Mouse (Mus musculus) limb, embryonic 13.5 days (tissue): ENCODE data around the gene Tubgcp4. TPM values are rescaled to one million over a fixed set of nuclear protein-coding genes. Genes with fewer than 3 reads are reported as not detected.

Experiments used
- ATAC-seq: fragments of 200-750 bp; cut with Nextera tagmentation; 2 replicates; pipeline ENCODE4 v1.8.0; 2017; ENCODE audit warnings: low read depth, moderate number of reproducible peaks, moderate TSS enrichment; ENCODE audit not compliant: low FRiP score
- H3K27ac ChIP-seq: fragments of 300-500 bp; sonication (generic); 2 replicates; pipeline ENCODE4 v1.5.1; 2015; ENCODE audit warnings: inconsistent platforms, mild to moderate bottlenecking, moderate library complexity
- H3K27me3 ChIP-seq: fragments of 300-500 bp; sonication (generic); 2 replicates; pipeline ENCODE4 v1.6.1; 2015; ENCODE audit warnings: mild to moderate bottlenecking, inconsistent platforms
- H3K36me3 ChIP-seq: fragments of 300-500 bp; sonication (generic); 2 replicates; pipeline ENCODE4 v1.6.1; 2015; ENCODE audit warnings: inconsistent platforms, mild to moderate bottlenecking, moderate library complexity
- H3K4me1 ChIP-seq: fragments of 300-500 bp; sonication (generic); 2 replicates; pipeline ENCODE4 v1.6.1; 2015; ENCODE audit warnings: inconsistent platforms
- H3K4me2 ChIP-seq: fragments of 300-500 bp; sonication (generic); replicated peaks from 2 replicates; pipeline ENCODE4 v1.6.1; 2015; ENCODE audit warnings: inconsistent platforms, mild to moderate bottlenecking, moderate library complexity
- H3K4me3 ChIP-seq: fragments of 300-500 bp; sonication (generic); 2 replicates; pipeline ENCODE4 v1.5.1; 2015; ENCODE audit warnings: moderate library complexity, mild to moderate bottlenecking, inconsistent platforms
- H3K9ac ChIP-seq: fragments of 300-500 bp; sonication (generic); 2 replicates; pipeline ENCODE4 v1.6.1; 2015; ENCODE audit warnings: mild to moderate bottlenecking, inconsistent platforms
- H3K9me3 ChIP-seq: fragments of 300-500 bp; sonication (generic); 2 replicates; pipeline ENCODE4 v1.6.1; 2016; ENCODE audit warnings: inconsistent platforms
- WGBS: fragments of 180-500 bp; shearing (Covaris S2); methylation state at CpG from one replicate; pipeline ENCODE4 v1.1.7; 2015; 5-methylcytosine and 5-hydroxymethylcytosine counted together
- polyA plus RNA-seq: library from polyadenylated mRNA; unstranded; fragments of >200 nt; fragmentation: Nextera tagmentation; extraction: Ambion mirVana; gene quantifications from 2 replicates; pipeline ENCODE4 v1.2.1, GENCODE M21; 2015

Tubgcp4 gene
- polyA plus RNA-seq, 1 experiment from 2014 or later: 70.0 TPM

- Histone ChIP-seq H3K9me3 (0 out of 2 replicates have a peak, but pooled peaks cover 2% of the 10 kb centered on the region), H3K27ac (no peak overlapping the region), H3K27me3 (no peaks in the 10 kb centered on the region), H3K4me1 (no peaks in the 10 kb centered on the region), H3K36me3 (peaks cover 53% of the 10 kb centered on the region), H3K9ac (no peak overlapping the region), H3K4me2 (no peak overlapping the region), H3K4me3 (no peak overlapping the region)
- WGBS: 87% methylated on average over 3 of the region's 3 CpGs
- ATAC-seq: no peak
Measured at GRCm38 (mm10) chr2:121153100-121153499, 17.4 kb upstream of the Tubgcp4 start.

DNA sequence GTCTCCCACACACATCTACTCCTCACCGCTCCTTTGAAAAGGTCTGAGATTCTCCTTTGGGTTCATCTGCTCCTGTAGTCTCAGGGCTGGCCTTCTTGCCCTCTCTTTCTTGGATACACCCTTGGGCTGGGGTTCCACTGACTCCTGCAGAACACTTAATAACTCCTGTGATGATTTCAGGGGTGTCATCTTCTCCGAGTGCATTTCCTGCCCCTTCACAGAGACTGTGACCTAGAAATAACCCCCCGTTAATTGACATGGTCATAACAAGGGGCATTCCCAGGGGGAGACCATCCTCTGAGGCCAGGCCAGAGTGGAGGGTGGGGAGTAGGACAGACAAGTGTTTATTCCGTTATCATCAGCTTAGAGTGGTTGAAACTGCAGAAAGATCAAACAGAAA, 1.3 kb upstream of the Tubgcp4 start:
- peak overlapping the region; percentile 92 for H3K4me2 ChIP-seq
- WGBS: 49% methylated on average over 4 of the region's 4 CpGs
- H3K9me3 ChIP-seq: no peaks in the 10 kb centered on the region
- H3K27ac ChIP-seq: no peak overlapping the region
- H3K36me3 ChIP-seq: peaks cover 37% of the 10 kb centered on the region
- no peak for ATAC-seq
- H3K4me3 ChIP-seq: peak overlapping the region; percentile 87
- no peaks in the 10 kb centered on the region for H3K27me3 ChIP-seq
- H3K4me1 ChIP-seq: peaks cover 34% of the 10 kb centered on the region
- H3K9ac ChIP-seq: peak overlapping the region; percentile 88

DNA sequence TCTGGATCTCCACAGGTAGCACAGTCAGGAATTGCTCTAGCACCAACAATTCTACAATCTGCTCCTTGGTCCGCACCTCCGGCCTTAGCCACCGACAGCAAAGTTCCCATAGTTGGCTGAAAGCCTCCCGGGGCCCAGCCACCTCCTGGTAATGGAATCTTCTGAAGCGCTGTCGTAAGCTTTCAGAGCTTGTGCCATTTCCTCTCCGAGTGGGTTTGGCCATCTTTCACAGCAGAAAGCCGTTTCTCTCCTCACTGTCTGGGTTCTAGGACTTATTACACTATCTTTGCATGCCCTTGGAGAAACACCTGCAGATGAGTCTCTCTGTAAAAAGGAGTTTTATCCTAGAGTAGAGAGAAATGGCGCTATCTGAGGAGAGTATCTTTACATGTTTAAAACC, 552 bp upstream of the Tubgcp4 start:
- H3K27ac ChIP-seq: no peak overlapping the region; the same call in 1 of the 2 replicates
- H3K4me2 ChIP-seq: peak overlapping the region; percentile 92
- WGBS: 5% methylated on average over 9 of the region's 9 CpGs

DNA sequence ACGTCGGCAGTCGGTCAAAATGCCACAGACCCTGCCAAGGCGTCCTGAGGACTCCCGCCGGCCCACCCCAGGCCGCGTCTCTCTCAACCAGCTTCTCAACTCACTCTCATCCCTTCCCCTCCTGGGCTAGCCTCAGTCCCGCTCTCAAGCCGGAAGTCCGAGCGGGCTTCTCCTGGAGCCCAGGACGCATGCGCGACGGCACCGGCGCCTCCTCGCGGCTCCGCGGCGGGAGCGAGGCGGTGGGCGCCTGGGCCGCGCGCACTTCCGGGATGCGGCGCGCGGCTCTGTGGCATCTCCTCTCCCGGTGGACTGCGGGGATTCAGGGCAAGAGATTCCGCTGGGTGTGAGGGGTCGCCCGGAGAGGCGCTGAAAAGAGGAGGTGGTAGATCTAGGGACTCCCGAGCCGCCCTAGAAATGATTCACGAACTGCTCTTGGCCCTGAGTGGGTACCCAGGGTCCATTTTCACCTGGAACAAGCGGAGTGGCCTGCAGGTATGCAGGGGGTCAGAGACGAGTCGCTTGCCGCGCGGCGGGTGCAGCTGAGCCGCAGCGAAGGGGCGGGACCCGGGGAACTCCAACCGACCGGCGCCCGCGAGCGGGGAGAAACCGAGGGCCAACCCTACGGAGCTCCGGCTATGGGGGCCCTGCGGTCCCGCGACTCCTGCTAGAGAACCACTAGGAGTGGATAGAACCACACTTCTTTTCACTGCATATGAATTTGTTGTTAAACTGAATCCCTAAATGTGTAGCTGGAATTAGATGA, 707 bp downstream of the Tubgcp4 start, which contains the start of gene Zscan29:
Gene Zscan29, minus strand, starts transcription at position 146 of the 763 bp plus-strand sequence.
- no peaks in the 10 kb centered on the region for H3K27me3 ChIP-seq
- ATAC-seq: peak; percentile 94
- peak within 1 kb of the TSS; percentile 88 for H3K9ac ChIP-seq
- H3K4me2 ChIP-seq: peak within 1 kb of the TSS; percentile 92
- under 1% methylated on average over 66 of the region's 66 CpGs for WGBS
- H3K36me3 ChIP-seq: peaks cover 41% of the 10 kb centered on the region
- H3K9me3 ChIP-seq: no peaks in the 10 kb centered on the region
- peaks cover 34% of the 10 kb centered on the region for H3K4me1 ChIP-seq
- peak within 1 kb of the TSS; percentile 87 for H3K4me3 ChIP-seq
- peak within 1 kb of the TSS; percentile 90 for H3K27ac ChIP-seq

More for the DNA sequence above, 552 bp upstream of the Tubgcp4 start:
- no peak for ATAC-seq
- H3K9ac ChIP-seq: peak overlapping the region; percentile 88
- peaks cover 38% of the 10 kb centered on the region for H3K36me3 ChIP-seq
- peak overlapping the region; percentile 87 for H3K4me3 ChIP-seq
- H3K27me3 ChIP-seq: no peaks in the 10 kb centered on the region
- H3K4me1 ChIP-seq: peaks cover 34% of the 10 kb centered on the region
- no peaks in the 10 kb centered on the region for H3K9me3 ChIP-seq

- Histone ChIP-seq H3K27ac (no peak overlapping the region), H3K4me3 (no peak overlapping the region), H3K4me1 (no peaks in the 10 kb centered on the region), H3K9me3 (no peaks in the 10 kb centered on the region), H3K9ac (no peak overlapping the region), H3K4me2 (no peak overlapping the region), H3K36me3 (peaks cover 79% of the 10 kb centered on the region), H3K27me3 (no peaks in the 10 kb centered on the region)
- 91% methylated on average over 3 of the region's 3 CpGs for WGBS
- ATAC-seq: no peak
Measured at GRCm38 (mm10) chr2:121178828-121179479, 8.5 kb downstream of the Tubgcp4 start.

GRCm38 (mm10) chr2:121183431-121183830, 13.0 kb downstream of the Tubgcp4 start:
- WGBS: 91% methylated on average over 5 of the region's 5 CpGs
- H3K9me3 ChIP-seq: no peaks in the 10 kb centered on the region
- no peaks in the 10 kb centered on the region for H3K4me1 ChIP-seq
- H3K27ac ChIP-seq: no peak overlapping the region
- no peak overlapping the region for H3K9ac ChIP-seq
- no peak for ATAC-seq
- H3K4me2 ChIP-seq: no peak overlapping the region
- H3K36me3 ChIP-seq: peaks cover 70% of the 10 kb centered on the region
- no peak overlapping the region for H3K4me3 ChIP-seq
- no peaks in the 10 kb centered on the region for H3K27me3 ChIP-seq

- no peak overlapping the region for H3K4me2 ChIP-seq
- no peak overlapping the region for H3K27ac ChIP-seq
- no peaks in the 10 kb centered on the region for H3K27me3 ChIP-seq
- H3K4me1 ChIP-seq: no peaks in the 10 kb centered on the region
- H3K9ac ChIP-seq: no peak overlapping the region
- H3K4me3 ChIP-seq: no peak overlapping the region
- WGBS: 94% methylated on average over 7 of the region's 7 CpGs
- no peak for ATAC-seq
- H3K9me3 ChIP-seq: no peaks in the 10 kb centered on the region
- H3K36me3 ChIP-seq: peaks cover 70% of the 10 kb centered on the region
Measured at GRCm38 (mm10) chr2:121184142-121184541, 13.7 kb downstream of the Tubgcp4 start.

- WGBS: 56% methylated on average over 1 of the region's 1 CpGs
- H3K36me3 ChIP-seq: peaks cover 86% of the 10 kb centered on the region
- ATAC-seq: no peak
Measured at GRCm38 (mm10) chr2:121188530-121188929, 18.1 kb downstream of the Tubgcp4 start.

GRCm38 (mm10) chr2:121195466-121195865, 25.0 kb downstream of the Tubgcp4 start:
- Histone ChIP-seq H3K9ac (no peak overlapping the region), H3K4me3 (no peak overlapping the region), H3K4me2 (no peak overlapping the region), H3K9me3 (no peaks in the 10 kb centered on the region), H3K27me3 (no peaks in the 10 kb centered on the region), H3K36me3 (peaks cover 98% of the 10 kb centered on the region), H3K4me1 (no peaks in the 10 kb centered on the region), H3K27ac (no peak overlapping the region)
- no peak for ATAC-seq
- 92% methylated on average over 9 of the region's 9 CpGs for WGBS

More at GRCm38 (mm10) chr2:121188530-121188929, 18.1 kb downstream of the Tubgcp4 start:
- no peaks in the 10 kb centered on the region for H3K27me3 ChIP-seq
- H3K27ac ChIP-seq: no peak overlapping the region
- no peaks in the 10 kb centered on the region for H3K4me1 ChIP-seq
- H3K9ac ChIP-seq: no peak overlapping the region
- H3K4me3 ChIP-seq: no peak overlapping the region
- H3K4me2 ChIP-seq: no peak overlapping the region
- H3K9me3 ChIP-seq: no peaks in the 10 kb centered on the region

DNA sequence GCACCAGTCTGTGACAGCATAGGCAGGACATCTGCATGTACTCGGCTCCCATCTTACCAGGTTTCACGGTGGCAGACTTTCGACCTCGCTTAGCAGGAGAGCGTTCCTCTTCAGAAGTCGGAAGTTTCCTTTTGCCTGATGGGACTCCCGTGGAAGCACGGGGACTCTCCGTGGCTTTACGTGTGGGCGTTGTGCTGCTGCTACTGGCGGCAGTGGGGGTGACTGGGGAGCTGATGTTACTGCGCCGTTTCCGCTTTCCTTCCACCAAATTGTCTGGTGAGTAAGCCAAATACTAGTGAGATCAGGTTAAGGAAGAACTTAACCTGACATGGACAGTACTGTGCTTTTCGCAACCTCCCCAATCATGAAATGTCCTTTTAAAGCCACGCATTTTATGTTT, 33.8 kb downstream of the Tubgcp4 start:
- Histone ChIP-seq H3K4me2 (no peak overlapping the region), H3K36me3 (peaks cover 96% of the 10 kb centered on the region), H3K27ac (no peak overlapping the region), H3K9ac (no peak overlapping the region), H3K9me3 (no peaks in the 10 kb centered on the region), H3K27me3 (no peaks in the 10 kb centered on the region), H3K4me1 (no peaks in the 10 kb centered on the region), H3K4me3 (no peak overlapping the region)
- ATAC-seq: no peak
- 95% methylated on average over 17 of the region's 17 CpGs for WGBS

GRCm38 (mm10) chr2:121206541-121206940, 36.1 kb downstream of the Tubgcp4 start:
- H3K27ac ChIP-seq: no peak overlapping the region
- 96% methylated on average over 3 of the region's 3 CpGs for WGBS
- no peaks in the 10 kb centered on the region for H3K27me3 ChIP-seq
- H3K4me3 ChIP-seq: no peak overlapping the region
- H3K4me1 ChIP-seq: no peaks in the 10 kb centered on the region
- no peak for ATAC-seq
- peaks cover 94% of the 10 kb centered on the region for H3K36me3 ChIP-seq
- no peak overlapping the region for H3K4me2 ChIP-seq
- H3K9ac ChIP-seq: no peak overlapping the region
- H3K9me3 ChIP-seq: no peaks in the 10 kb centered on the region

GRCm38 (mm10) chr2:121214491-121214890, 44.0 kb downstream of the Tubgcp4 start:
- Histone ChIP-seq H3K27me3 (no peaks in the 10 kb centered on the region), H3K4me3 (no peak overlapping the region), H3K36me3 (peaks cover 94% of the 10 kb centered on the region), H3K4me2 (no peak overlapping the region), H3K27ac (no peak overlapping the region), H3K9ac (no peak overlapping the region), H3K4me1 (no peaks in the 10 kb centered on the region), H3K9me3 (no peaks in the 10 kb centered on the region)
- ATAC-seq: no peak
- 91% methylated on average over 3 of the region's 3 CpGs for WGBS
